Mouse (Mus musculus): ENCODE measurements around the gene Gm21083.
"Not testable (repeated sequence)": the region's sequence is repeated elsewhere in the genome, so short reads cannot be mapped to it uniquely, and the experiment has no call there.

Gene Gm21083

DNA sequence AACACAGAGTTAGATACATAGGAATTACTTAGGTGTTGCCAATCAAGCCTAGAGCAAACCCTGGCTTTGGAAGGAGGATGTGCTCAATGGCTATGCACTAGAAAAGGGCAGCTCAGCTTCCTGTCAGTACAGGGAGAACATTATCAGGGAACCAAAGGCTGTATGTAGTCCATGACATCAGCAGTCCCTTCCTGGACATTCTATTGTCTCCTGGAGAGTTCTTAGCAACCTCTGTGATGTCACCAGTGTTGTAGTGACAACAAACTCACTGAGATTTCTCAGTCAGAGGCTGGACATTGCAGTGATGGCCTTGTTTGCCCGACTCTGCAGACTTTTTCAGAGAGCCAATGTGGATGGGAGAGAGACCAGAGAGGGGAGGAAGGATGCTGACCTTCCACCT lies at the start of gene Gm21083:
Gene Gm21083, plus strand, starts transcription at position 301 of the 400 bp plus-strand sequence.
- not testable (repeated sequence) for DNase-seq (ENCODE audit: low spot score in 2 of 2)

DNA sequence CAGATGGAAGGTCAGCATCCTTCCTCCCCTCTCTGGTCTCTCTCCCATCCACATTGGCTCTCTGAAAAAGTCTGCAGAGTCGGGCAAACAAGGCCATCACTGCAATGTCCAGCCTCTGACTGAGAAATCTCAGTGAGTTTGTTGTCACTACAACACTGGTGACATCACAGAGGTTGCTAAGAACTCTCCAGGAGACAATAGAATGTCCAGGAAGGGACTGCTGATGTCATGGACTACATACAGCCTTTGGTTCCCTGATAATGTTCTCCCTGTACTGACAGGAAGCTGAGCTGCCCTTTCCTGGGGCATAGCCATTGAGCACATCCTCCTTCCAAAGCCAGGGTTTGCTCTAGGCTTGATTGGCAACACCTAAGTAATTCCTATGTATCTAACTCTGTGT lies 48.0 kb upstream of the Gm21083 start, which contains the start of gene Gm21190:
Gene Gm21190, minus strand, starts transcription at position 101 of the 400 bp plus-strand sequence.
- not testable (repeated sequence) for DNase-seq (ENCODE audit: low spot score in 2 of 2)

DNA sequence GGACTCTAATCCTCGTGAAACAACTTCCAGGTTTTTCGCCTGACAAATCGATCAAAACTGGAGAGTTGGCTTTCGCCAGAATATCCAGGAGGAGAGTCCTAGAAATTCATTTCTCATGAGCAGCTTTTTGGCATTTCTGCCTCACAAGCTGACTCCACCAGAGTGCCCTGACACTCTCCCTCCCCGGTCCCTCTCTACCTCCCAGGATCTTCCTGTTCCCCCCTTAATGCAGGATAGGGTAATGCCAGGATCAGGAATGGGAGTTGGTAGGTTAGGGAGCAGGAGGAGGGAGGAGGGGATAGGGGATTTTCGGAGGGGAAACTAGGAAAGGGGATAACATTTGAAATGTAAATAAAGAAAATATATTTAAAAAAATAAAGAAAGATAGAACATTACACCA lies 28.5 kb upstream of the Gm21083 start:
- not testable (repeated sequence) for DNase-seq (ENCODE audit: low spot score in 2 of 2)

DNA sequence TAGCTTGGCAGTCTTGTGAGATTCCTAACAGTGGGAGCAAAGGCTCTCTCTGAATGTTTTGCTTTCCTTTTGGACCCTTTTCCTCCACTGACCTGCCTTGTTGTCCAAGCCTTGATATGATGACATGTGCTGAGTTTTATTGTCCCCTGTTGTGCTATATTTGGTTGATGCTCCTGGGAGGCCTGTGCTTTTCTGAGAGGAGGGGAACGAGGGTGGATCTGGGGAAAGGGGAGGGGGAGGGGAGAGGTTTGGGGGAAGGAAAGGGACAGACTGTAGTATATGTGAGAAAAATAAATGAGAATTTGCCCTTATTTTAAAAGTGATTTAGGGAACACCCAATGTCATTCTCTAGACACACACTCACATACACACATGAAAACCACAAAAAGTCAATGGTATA lies 28.0 kb upstream of the Gm21083 start:
- not testable (repeated sequence) for DNase-seq (ENCODE audit: low spot score in 2 of 2)

DNA sequence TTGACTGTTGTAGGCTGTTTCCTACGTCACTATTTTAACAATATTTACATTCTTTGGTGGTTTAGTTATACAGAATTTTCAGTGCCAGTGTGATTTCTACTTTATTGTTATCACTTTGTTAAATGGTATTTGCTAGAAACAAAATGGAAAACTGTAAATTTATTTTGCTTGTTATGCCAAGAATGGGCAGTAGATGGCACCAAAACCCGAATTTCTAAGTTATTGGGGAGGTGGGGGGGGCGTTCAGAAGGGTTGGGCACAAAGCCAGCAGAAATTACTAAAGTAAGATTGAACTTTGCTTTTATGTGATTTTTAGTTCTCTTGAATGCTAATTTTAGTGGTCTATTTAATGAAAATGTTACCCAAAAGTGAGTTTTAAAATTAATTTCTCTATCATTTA lies 27.5 kb upstream of the Gm21083 start:
- DNase-seq (ENCODE audit: low spot score in 2 of 2), result not testable (repeated sequence)

GRCm38 (mm10) chr5:15558654-15559053 lies 18.5 kb upstream of the Gm21083 start:
- DNase-seq (ENCODE audit: low spot score in 2 of 2), result not testable (repeated sequence)

DNA sequence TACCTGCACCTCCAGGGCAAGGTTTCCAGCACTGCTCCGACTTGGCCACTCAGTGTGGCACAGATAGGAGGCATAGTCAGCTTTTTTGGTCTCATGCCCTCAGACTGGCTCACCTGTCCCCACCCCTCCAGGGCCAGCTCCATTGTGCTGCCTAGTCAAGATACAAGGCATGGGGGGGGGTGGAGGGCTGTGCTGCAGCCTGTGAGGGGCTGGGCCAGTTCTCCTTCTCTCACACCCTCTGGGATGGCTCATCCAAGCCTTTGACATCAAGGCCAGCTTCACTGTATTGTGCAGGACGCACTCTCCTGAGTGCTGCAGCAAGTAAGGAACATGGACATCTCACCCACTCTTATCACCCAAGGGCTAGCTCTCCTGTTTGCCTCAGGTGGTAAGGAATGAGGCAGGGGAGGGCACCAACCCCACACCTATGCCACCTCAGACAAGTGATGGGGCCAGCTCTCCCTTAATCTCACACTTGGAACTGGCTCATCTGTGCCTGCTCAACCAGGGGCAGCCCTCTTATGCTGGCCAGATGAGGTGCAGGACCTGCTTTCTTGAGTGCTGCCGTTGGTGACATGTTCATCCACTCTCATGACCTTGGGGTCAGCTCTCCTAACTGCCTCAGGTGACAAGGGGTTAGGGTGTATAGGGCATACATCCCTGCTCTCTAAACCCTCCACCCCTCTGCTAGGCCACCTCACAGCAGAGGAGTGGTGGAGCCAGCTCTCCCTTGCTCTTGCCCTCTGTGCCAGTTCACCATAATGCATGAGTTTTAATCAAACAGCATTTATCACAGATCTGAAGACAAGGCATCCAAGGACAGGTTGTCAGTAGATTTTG lies 15.5 kb upstream of the Gm21083 start:
- not testable (repeated sequence) for DNase-seq (ENCODE audit: low spot score in 2 of 2)

GRCm38 (mm10) chr5:15573735-15574134 lies 3.4 kb upstream of the Gm21083 start:
- not testable (repeated sequence) for DNase-seq (ENCODE audit: low spot score in 2 of 2)

- DNase-seq (ENCODE audit: low spot score in 2 of 2), result not testable (repeated sequence)
Measured at GRCm38 (mm10) chr5:15586351-15586750, 9.2 kb downstream of the Gm21083 start.

DNA sequence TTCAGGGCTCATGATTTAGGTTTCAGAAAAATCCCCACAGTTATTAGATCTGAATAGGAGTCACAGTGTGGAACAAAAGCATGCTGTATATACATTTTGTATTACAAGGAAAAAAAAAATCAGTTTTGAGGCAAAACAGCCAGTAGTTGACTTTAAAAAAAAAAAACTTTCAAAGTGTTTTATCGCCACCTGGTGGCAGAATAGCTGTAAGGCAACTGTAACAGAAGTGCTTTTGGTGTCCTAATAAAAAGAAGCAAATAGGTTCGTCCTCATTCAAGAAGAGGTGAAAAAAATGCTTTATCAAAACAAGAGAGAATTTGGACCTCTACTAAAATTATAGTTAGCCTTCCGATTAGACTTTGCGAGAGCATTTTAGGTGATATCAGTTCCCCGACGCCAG lies 11.2 kb downstream of the Gm21083 start:
- not testable (repeated sequence) for DNase-seq (ENCODE audit: low spot score in 2 of 2)

GRCm38 (mm10) chr5:15590635-15591034 lies 13.5 kb downstream of the Gm21083 start:
- not testable (repeated sequence) for DNase-seq (ENCODE audit: low spot score in 2 of 2)

GRCm38 (mm10) chr5:15591577-15591976 lies 14.4 kb downstream of the Gm21083 start:
- not testable (repeated sequence) for DNase-seq (ENCODE audit: low spot score in 2 of 2)

GRCm38 (mm10) chr5:15598831-15599230 lies 21.7 kb downstream of the Gm21083 start:
- not testable (repeated sequence) for DNase-seq (ENCODE audit: low spot score in 2 of 2)

DNA sequence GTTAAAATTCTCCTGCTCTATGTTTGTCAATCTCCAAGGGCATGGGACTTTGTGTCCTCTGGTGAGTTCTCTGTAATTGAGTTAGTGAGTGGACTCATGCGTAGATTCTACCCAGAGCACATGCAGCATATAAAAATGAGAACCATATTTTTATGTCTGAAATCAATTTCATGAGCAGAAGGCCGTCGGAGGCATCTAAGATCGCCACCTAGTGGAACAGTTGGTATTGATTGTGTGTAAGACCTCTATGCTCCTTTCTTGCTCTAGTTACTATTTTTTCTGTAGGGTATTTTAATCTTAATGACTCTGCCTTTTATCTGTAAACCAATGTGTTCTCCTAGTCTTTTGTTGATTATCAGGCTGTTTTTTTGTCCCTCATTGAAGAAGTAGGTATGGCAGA lies 23.2 kb downstream of the Gm21083 start:
- DNase-seq (ENCODE audit: low spot score in 2 of 2), result not testable (repeated sequence)

GRCm38 (mm10) chr5:15601481-15601880 lies 24.3 kb downstream of the Gm21083 start:
- not testable (repeated sequence) for DNase-seq (ENCODE audit: low spot score in 2 of 2)

DNA sequence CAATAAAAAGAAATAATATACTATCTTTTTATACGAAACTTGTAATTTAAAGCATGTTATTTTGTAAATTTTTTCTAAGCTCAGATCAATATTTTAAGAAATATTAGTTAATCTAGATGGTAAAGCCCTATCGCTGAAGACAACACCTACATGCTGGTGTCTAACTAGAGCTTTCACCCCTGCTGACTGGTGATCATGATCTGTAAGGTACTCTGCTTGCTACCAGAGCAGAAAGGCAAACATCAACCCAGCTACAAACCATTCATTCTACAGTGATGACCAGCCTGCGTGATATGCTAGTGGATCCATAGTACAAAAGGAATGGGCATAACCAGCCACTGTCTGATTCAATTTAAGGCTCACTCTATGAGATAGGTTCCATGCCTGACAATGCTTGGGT lies 24.8 kb downstream of the Gm21083 start:
- DNase-seq (ENCODE audit: low spot score in 2 of 2), result not testable (repeated sequence)

GRCm38 (mm10) chr5:15602424-15602947 lies 25.4 kb downstream of the Gm21083 start:
- not testable (repeated sequence) for DNase-seq (ENCODE audit: low spot score in 2 of 2)

- DNase-seq (ENCODE audit: low spot score in 2 of 2), result not testable (repeated sequence)
Measured at GRCm38 (mm10) chr5:15603008-15603407, 25.9 kb downstream of the Gm21083 start.

DNA sequence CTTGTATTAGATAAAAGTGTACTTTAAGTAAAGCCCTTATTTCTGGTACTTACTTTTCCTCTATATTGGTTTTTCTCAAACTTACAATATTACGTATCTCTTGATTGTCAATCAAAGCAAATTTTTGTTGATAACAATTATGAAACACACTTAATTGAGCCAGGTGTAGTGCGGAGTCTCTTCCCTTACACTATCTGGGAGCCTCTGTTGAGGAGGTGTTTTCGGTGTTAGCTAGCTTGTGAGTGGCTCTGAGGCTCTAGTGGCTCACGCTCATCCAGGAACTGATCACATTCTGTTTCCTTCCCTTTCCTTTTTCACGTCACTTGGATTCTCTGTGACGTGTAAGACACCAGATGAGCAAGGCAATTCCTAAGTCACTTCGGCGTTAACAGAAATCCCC lies 26.5 kb downstream of the Gm21083 start:
- DNase-seq (ENCODE audit: low spot score in 2 of 2), result not testable (repeated sequence)

DNA sequence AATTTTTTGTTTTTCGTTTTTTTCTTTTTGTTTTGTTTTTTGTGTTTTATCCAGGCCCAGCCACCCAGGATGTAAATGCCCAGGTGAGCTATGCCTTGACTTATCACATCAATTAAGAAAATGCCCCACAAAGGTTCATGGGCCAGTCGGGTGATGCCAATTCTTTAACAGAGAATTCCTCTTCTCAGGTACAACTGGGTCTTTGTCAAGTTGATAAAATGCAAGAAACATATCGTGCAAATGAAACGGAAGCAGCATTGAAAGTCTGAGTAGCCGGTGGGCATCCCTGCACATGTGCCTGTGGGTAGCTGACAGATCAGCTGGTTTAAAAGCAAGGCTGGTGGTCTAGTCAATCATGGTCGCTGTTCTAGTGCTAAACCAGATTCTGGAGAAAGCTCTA lies 29.5 kb downstream of the Gm21083 start:
- peak in 1 of 2 experiments; percentile 5 for DNase-seq (ENCODE audit: low spot score in 2 of 2)

DNA sequence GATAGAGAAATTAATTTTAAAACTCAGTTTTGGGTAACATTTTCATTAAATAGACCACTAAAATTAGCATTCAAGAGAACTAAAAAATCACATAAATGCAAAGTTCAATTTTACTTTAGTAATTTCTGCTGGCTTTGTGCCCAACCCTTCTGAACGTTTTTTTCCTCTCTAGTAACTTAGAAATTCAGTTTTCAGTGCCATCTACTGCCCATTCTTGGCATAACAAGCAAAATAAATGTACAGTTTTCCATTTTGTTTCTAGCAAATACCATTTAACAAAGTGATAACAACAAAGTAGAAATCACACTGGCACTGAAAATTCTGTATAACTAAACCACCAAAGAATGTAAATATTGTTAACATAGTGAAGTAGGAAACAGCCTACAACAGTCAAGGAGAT lies 33.6 kb downstream of the Gm21083 start:
- not testable (repeated sequence) for DNase-seq (ENCODE audit: low spot score in 2 of 2)

DNA sequence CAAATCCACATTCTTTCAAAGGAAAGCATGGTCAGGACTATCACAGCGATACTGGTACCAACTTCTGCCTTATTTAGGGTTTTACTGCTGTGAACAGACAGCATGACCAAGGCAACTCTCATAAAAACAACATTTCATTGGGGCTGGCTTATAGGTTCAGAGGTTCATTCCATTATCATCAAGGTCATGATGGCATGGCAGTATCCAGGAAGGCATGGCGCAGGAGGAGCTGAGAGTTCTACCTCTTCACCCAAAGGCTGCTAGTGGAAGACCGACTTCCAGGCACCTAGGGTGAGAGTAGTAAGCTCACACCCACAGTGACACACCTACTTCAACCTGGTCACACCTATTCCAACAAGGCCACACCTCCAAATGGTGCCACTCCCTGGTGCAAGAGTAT lies 39.1 kb downstream of the Gm21083 start:
- DNase-seq (ENCODE audit: low spot score in 2 of 2), result not testable (repeated sequence)

GRCm38 (mm10) chr5:15618764-15619163 lies 41.6 kb downstream of the Gm21083 start, which contains the start of gene Speer4d:
Gene Speer4d, plus strand, starts transcription at chr5:15619064.
- not testable (repeated sequence) for DNase-seq (ENCODE audit: low spot score in 2 of 2)

Measured in frontal cortex, postnatal 14 days (tissue).